Mouse (Mus musculus): ENCODE measurements around the gene Tubb3. TPM values are rescaled to one million over a fixed set of nuclear protein-coding genes. Genes with fewer than 3 reads are reported as not detected.
A peak's percentile ranks its signal among the peaks of the same experiment; 100 is the strongest.

Gene Tubb3
- polyA plus RNA-seq, 1 experiment: 25.5 TPM

DNA sequence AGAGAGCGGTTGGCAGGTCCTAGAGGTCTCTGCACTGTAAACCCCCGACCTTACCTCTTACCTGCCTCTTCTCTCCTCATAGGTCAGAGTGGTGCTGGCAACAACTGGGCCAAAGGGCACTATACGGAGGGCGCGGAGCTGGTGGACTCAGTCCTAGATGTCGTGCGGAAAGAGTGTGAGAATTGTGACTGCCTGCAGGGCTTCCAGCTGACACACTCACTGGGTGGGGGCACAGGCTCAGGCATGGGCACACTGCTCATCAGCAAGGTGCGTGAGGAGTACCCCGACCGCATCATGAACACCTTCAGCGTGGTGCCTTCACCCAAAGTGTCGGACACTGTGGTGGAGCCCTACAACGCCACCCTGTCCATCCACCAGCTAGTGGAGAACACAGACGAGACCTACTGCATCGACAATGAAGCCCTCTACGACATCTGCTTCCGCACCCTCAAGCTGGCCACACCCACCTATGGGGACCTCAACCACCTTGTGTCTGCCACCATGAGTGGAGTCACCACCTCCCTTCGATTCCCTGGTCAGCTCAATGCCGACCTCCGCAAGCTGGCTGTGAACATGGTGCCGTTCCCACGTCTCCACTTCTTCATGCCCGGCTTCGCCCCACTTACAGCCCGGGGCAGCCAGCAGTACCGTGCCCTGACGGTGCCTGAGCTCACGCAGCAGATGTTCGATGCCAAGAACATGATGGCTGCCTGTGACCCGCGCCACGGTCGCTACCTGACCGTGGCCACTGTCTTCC lies 9.5 kb downstream of the Tubb3 start:
- TF ChIP-seq CTCF (IDR thresholded peaks at IDR 0.05; ENCODE audit: borderline replicate concordance, insufficient read depth, low read length): no peak
- no peak overlapping the region for H3K4me3 ChIP-seq (ENCODE audit: insufficient read depth, low read length)
- H3K4me1 ChIP-seq (ENCODE audit: control insufficient read depth, insufficient read depth, low read length): peaks cover 3% of the 10 kb centered on the region; the same call in 1 of the 2 replicates
- H3K27ac ChIP-seq (ENCODE audit: insufficient read depth, low read length): no peak overlapping the region

DNA sequence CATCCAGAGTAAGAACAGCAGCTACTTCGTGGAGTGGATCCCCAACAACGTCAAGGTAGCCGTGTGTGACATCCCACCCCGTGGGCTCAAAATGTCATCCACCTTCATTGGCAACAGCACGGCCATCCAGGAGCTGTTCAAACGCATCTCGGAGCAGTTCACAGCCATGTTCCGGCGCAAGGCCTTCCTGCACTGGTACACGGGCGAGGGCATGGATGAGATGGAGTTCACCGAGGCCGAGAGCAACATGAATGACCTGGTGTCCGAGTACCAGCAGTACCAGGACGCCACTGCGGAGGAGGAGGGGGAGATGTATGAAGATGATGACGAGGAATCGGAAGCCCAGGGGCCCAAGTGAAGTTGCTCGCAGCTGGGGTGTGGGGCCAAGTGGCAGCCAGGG lies 10.1 kb downstream of the Tubb3 start:
- TF ChIP-seq CTCF (IDR thresholded peaks at IDR 0.05; ENCODE audit: borderline replicate concordance, insufficient read depth, low read length) (no peak), POLR2A (IDR thresholded peaks at IDR 0.05; ENCODE audit: low read depth, low read length) (no peak)
- Histone ChIP-seq H3K4me3 (ENCODE audit: insufficient read depth, low read length) (no peak overlapping the region), H3K4me1 (ENCODE audit: control insufficient read depth, insufficient read depth, low read length) (peaks cover 3% of the 10 kb centered on the region; the same call in 1 of the 2 replicates), H3K27ac (ENCODE audit: insufficient read depth, low read length) (no peak overlapping the region)

DNA sequence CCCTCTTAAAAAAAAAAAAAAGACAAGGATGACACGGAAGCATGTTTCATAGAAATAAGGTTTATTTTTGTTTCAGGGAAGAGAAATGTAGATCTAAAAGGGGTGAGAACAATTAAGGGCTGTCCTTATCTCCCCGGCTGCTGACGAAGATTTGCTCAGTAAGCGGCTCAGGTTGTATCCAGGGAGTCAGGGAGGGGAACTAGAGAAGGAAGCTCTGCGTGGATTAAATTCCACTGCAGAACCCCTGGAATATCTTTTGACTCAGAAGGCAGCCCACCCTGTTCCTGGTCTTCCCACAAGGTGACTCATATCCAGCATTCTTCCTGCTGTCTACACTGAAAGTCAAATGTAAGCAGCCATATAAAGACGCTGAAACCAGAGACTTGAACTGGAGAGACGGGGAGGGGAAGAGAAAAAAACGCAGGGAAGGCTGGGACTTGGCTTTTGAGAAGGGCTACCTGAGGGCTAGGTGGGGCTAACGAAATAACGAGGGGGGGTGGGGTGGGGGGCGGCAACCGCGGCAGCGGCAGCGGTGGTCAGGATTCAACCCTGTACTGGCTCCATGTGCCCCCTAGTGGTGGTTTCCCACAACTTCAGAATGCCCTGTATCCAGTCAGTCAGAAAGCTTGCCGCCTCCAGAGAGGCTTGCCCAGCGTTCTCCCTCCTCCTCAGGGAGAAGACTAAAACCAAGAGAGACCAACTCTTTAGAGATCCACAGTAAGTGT lies 11.0 kb downstream of the Tubb3 start:
- TF ChIP-seq CTCF (IDR thresholded peaks at IDR 0.05; ENCODE audit: borderline replicate concordance, insufficient read depth, low read length): 0 out of 2 replicates have a peak, but pooled peaks have one; percentile 31
- no peak for TF ChIP-seq POLR2A (IDR thresholded peaks at IDR 0.05; ENCODE audit: low read depth, low read length)
- peak overlapping the region; percentile 35; the same call in 1 of the 2 replicates for H3K27ac ChIP-seq (ENCODE audit: insufficient read depth, low read length)
- H3K4me3 ChIP-seq (ENCODE audit: insufficient read depth, low read length): peak overlapping the region; percentile 27; the same call in 1 of the 2 replicates
- peaks cover 3% of the 10 kb centered on the region; the same call in 1 of the 2 replicates for H3K4me1 ChIP-seq (ENCODE audit: control insufficient read depth, insufficient read depth, low read length)

DNA sequence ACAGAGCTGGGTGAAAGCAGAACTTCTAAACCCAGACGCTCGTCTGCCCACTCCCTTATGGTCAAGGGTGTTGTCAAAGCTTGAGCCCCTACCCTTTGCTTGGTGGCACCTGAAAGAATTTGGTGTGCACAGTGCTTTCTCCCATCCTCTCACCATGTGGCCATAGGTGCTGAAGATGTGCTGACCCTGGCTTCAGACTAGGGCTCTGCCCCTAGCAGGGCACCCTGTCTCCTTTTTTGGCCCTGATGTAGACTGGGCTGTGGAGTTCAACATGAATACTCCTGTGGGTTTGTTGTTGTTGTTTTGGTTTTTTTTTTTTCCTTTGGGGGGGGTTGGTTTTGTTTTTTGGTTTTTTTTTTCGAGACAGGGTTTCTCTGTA lies 11.5 kb downstream of the Tubb3 start:
- TF ChIP-seq POLR2A (IDR thresholded peaks at IDR 0.05; ENCODE audit: low read depth, low read length) (no peak), CTCF (IDR thresholded peaks at IDR 0.05; ENCODE audit: borderline replicate concordance, insufficient read depth, low read length) (no peak)
- H3K4me1 ChIP-seq (ENCODE audit: control insufficient read depth, insufficient read depth, low read length): peaks cover 3% of the 10 kb centered on the region; the same call in 1 of the 2 replicates
- no peak overlapping the region for H3K27ac ChIP-seq (ENCODE audit: insufficient read depth, low read length)
- H3K4me3 ChIP-seq (ENCODE audit: insufficient read depth, low read length): no peak overlapping the region

DNA sequence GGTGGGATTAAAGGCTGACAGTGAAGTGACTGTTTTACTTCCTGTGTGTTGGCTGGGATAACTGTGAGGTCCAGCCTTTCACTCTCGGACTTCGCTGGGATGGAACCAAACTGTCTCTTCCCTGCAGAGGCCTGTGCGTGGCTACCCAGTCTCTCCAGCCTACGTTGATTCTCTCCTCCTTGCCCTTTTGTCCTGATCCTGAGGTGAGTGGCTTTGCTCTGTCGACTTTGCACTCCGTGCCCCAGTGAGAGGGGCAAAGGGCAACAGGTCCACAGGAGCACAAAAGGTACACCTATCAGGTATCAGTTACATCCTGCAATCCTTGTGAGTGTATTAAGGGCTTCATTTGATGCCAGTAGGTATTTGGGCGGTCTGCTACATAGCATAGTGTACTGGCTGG lies 12.2 kb downstream of the Tubb3 start, which contains the start of gene Def8:
TSS of gene Def8 (plus strand) at position 87 of the 400 bp plus-strand sequence.
- H3K4me3 ChIP-seq (ENCODE audit: insufficient read depth, low read length): peak within 1 kb of the TSS; percentile 27; the same call in 1 of the 2 replicates

DNA sequence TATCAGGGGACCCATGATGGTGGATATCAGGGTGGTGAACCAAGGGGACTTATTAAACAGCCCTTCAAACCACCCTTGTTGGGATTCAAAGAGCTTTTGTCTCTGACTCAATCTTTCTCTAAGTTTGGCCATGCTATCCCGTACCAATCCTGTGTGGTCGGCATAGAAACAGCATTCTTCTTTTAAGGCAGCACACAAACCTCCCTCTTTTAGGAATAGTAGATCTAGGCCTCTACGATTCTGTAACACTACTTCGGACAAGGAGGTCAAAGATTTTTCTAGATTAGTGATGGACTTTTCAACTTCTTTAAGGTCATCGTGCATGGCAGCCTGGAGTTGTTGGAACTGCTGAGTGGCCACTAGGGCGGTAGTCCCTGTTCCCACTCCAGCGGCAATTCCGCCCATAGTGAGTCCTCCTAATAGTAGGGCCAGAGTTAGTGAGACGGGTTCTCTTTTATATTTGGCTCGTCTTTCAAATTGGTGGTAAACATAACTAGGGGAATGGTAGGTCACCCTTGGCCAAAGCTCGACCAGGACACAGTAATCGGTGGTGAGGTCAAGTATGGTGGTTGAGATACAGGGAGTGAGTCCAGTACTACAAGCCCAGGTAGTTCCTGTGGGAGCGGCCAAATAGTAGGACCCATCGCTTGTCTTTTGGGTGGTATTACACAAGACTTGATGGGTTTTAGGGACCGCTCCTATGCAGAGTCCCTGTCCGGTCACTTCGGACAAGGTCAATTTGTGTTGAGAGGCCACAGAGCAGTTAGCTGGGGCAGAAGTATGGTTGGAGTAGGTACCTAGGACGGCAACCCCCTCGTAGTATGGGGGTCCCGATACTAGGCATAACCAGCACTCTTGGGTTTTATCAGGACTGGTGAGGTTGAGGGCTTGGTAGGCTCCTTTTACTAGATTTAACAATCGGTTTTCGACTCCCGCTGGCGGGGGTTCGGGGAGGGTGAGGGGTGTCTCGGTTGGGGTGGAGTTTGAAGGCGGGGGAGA lies 15.6 kb downstream of the Tubb3 start:
- peaks cover 3% of the 10 kb centered on the region; the same call in 1 of the 2 replicates for H3K4me1 ChIP-seq (ENCODE audit: control insufficient read depth, insufficient read depth, low read length)
- no peak overlapping the region for H3K4me3 ChIP-seq (ENCODE audit: insufficient read depth, low read length)
- TF ChIP-seq POLR2A (IDR thresholded peaks at IDR 0.05; ENCODE audit: low read depth, low read length): no peak
- TF ChIP-seq CTCF (IDR thresholded peaks at IDR 0.05; ENCODE audit: borderline replicate concordance, insufficient read depth, low read length): no peak
- peak overlapping the region; percentile 48 for H3K27ac ChIP-seq (ENCODE audit: insufficient read depth, low read length)

More for the DNA sequence above, 12.2 kb downstream of the Tubb3 start, which contains the start of gene Def8:
- Histone ChIP-seq H3K27ac (ENCODE audit: insufficient read depth, low read length) (no peak within 1 kb of the TSS), H3K4me1 (ENCODE audit: control insufficient read depth, insufficient read depth, low read length) (peaks cover 3% of the 10 kb centered on the region; the same call in 1 of the 2 replicates)
- TF ChIP-seq CTCF (IDR thresholded peaks at IDR 0.05; ENCODE audit: borderline replicate concordance, insufficient read depth, low read length) (no peak), POLR2A (IDR thresholded peaks at IDR 0.05; ENCODE audit: low read depth, low read length) (no peak)

DNA sequence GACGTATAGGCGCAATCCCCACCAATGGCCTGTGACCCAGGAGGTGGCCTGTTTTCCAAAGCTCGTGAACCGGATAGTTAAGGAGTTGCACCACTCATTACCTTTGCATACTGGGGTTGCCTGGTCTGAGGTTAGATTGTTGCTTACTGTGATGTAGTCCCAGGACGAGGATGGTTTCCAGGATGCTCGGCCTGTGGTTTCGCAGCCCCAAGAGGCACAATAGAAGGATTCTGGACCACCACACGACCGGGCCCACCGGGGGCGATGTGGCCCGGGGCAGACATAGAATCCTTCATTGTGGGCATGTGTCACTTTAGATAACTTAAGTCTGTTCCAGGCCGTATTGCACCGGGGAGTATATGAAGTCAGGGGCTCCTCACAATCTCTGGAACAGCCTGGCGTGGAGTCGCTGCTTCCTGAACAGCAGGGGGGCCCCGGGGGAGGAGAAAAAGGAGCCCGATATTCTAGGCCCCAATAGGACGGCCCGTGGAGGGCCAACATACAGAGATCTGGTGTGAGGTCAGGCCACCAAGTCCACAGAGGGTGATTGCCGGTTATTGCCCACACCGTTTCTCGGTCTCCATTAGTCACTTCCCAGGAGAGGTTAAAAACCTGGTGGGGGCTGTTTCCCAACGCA lies 16.5 kb downstream of the Tubb3 start:
- TF ChIP-seq CTCF (IDR thresholded peaks at IDR 0.05; ENCODE audit: borderline replicate concordance, insufficient read depth, low read length) (no peak), POLR2A (IDR thresholded peaks at IDR 0.05; ENCODE audit: low read depth, low read length) (no peak)
- peaks cover under 1% of the 10 kb centered on the region; the same call in 1 of the 2 replicates for H3K4me1 ChIP-seq (ENCODE audit: control insufficient read depth, insufficient read depth, low read length)
- H3K27ac ChIP-seq (ENCODE audit: insufficient read depth, low read length): no peak overlapping the region

DNA sequence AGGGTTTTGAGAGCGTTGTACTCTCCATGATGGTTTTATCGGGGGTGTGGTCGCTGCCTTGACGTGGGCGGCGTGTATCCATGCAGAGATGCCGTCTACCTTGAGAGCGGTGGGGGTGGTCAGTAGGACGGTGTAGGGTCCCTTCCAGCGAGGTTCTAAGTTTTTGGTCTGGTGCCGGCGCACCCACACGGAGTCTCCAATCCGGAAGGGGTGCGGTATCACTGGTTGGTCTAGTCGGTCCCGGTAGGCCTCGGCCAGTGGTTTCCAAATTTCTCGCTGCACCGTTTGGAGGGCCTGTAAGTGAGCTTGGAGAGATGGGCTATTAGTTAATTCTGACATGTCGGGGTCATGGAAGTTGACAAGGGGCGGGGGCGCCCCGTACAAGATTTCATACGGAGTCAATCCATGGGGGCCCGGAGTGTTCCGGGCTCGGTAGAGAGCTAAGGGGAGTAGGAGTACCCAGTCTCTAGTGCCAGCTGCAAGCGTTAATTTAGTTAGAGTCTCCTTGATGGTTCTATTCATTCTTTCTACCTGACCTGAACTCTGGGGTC lies 17.2 kb downstream of the Tubb3 start:
- H3K27ac ChIP-seq (ENCODE audit: insufficient read depth, low read length): no peak overlapping the region
- no peak for TF ChIP-seq CTCF (IDR thresholded peaks at IDR 0.05; ENCODE audit: borderline replicate concordance, insufficient read depth, low read length)
- TF ChIP-seq POLR2A (IDR thresholded peaks at IDR 0.05; ENCODE audit: low read depth, low read length): no peak
- no peak overlapping the region for H3K4me3 ChIP-seq (ENCODE audit: insufficient read depth, low read length)
- no peaks in the 10 kb centered on the region for H3K4me1 ChIP-seq (ENCODE audit: control insufficient read depth, insufficient read depth, low read length)

More for the DNA sequence above, 16.5 kb downstream of the Tubb3 start:
- no peak overlapping the region for H3K4me3 ChIP-seq (ENCODE audit: insufficient read depth, low read length)
